Mouse (Mus musculus): Measurements from ENCODE around the gene Cers2.
"Not testable (repeated sequence)": the region's sequence is repeated elsewhere in the genome, so short reads cannot be mapped to it uniquely, and the experiment has no call there.

Gene Cers2

DNA sequence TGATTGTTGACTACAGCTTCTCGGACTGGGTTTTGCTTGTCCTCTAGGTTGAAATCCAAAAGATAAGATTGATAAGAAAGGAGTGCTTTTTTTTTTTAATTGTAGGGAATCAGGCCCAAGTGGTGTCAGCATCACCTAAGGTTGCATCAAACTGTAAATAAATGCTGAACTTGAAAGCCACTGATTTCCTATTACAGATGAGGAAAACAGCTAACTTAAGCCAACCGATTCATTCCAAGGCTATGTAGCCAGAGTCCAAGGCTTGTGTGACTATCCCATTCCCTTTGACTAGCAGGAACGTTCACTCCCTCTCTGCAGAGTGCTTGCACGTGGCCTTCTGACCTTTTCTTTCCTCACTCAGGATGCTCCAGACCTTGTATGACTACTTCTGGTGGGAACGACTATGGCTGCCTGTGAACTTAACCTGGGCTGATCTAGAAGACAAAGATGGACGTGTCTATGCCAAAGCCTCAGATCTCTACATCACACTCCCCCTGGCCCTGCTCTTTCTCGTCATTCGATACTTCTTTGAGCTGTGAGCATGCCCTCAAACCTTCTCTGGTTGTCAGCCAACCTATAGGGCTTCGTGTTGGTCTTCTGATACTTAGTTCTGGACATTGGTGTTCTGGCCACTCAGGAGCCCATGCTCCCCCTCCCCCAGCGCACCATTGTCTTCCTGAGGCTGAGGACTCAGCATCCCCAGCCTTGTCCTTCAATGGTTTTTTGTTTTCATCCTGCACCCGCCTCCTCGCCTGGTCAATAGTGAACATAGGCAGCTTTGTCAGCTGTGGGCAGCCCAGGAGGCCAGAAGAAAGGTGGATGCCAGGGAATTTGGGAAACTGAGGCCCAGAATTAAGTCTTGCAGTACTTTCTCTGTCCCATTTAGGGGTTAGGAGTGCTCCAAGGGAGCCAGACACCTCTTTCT is 5.4 kb downstream of the Cers2 start:
- DNase-seq, result no peak

DNA sequence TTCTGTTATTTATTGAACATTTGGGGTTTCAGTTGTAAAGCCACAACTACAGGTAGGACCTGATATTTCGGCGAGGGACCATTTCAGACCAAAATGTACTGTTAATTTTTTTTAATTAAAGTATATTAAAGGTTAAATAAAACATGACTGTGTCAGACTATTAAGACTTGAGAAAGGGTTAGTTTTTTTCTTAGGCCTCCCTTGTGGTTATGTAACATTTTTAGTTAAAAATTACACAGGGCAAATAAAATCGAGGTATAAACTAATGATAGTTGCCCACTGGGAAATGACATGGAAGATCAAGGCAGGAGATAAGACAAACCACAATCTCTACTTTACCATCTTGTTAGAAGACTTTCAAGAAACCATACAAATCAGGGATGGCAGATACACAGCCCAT is 8.8 kb downstream of the Cers2 start:
- no peak for DNase-seq

- DNase-seq, result no peak
Measured at GRCm38 (mm10) chr3:95324454-95325144, 10.0 kb downstream of the Cers2 start.

- no peak for DNase-seq
Measured at GRCm38 (mm10) chr3:95328803-95329404, 14.3 kb downstream of the Cers2 start.

- no peak for DNase-seq
Measured at GRCm38 (mm10) chr3:95331528-95331927, 16.9 kb downstream of the Cers2 start.

DNA sequence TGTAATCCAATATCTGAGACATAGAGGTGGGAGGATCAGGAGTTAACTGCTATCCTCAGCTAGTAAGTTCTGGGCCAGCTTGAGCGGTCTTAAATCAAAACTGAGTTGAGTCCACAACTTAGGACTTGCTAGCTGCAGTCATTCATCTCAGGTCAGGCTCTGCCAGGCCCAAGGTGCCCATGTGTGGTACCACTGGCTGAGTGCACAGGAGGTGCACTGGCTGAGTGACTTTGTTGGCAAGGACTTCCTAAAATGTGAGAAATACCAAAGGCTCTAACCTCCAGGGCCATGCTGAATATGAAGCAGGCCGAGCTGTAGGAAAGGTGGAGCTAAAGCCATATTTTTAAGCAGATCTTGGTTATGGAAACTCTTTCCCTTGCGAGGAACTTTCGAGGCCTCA is 22.8 kb downstream of the Cers2 start:
- no peak for DNase-seq

- no peak for DNase-seq
Measured at GRCm38 (mm10) chr3:95338251-95338650, 23.7 kb downstream of the Cers2 start.

- not testable (repeated sequence) for DNase-seq
Measured at GRCm38 (mm10) chr3:95343356-95344000, 28.9 kb downstream of the Cers2 start.

- DNase-seq, result no peak
Measured at GRCm38 (mm10) chr3:95346454-95346853, 31.9 kb downstream of the Cers2 start.

GRCm38 (mm10) chr3:95348343-95348742 is 33.8 kb downstream of the Cers2 start:
- DNase-seq, result not testable (repeated sequence)

- no peak for DNase-seq
Measured at GRCm38 (mm10) chr3:95349491-95349890, 34.9 kb downstream of the Cers2 start.

- not testable (repeated sequence) for DNase-seq
Measured at GRCm38 (mm10) chr3:95355911-95356544, 41.4 kb downstream of the Cers2 start.

DNA sequence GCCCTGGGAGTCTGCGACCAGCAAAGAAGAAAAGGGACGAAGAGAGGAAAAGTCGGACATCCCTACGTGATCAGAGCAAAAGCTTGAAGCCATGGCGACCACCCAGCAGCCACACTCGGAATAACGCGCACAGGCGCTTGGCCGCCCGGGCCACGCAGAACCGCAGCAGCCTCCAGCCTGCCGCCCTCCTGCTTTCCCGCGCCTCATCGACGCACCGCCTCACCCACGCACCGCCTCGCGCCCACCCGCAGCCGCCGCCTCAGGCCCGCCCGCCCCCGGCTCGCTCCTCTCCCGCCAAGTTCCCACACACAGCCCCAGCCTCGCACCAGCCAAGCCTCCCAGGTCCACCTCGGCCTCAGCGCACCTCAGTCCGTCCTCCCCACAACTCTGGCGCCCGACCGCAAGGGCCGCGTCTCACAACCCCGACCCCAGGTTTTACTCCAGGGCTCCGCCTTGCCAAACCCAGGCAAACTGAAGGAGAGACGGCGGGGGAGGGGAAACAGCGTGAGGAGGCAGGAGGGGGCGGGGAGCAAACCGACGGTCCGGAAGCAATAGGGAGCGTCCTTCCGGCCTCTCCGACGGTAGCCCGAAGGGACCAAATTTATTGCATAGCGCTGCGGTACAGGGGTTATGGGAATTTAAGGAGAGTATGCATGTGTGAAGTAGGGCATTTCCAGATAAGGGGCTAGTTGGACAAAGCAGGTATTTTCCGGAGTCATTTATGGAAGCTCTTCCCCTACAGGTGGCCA is 42.3 kb downstream of the Cers2 start, which contains the start of gene Setdb1:
Gene Setdb1 (minus strand): TSS at position 502 of the 749 bp plus-strand sequence.
- peak; percentile 97 for DNase-seq

DNA sequence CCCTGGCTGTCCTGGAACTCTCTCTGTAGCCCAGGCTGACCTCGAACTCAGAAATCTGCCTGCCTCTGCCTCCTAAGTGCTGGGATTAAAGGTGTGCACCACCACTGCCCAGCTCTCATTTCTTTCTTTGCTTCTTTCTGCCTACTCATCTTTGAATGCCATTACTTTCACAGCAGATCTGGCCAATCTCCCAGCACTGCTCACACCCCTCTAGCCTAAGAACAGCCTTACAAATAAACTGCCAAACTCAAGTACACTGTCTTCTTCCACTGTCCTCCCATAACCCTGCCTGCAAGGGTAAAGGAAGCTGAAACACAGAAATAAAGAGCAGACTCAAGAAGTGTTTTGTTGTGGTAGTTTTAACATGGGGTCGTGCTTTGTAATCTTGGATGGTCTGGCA is 43.2 kb downstream of the Cers2 start:
- no peak for DNase-seq

GRCm38 (mm10) chr3:95360276-95360675 is 45.7 kb downstream of the Cers2 start:
- DNase-seq, result not testable (repeated sequence)

DNA sequence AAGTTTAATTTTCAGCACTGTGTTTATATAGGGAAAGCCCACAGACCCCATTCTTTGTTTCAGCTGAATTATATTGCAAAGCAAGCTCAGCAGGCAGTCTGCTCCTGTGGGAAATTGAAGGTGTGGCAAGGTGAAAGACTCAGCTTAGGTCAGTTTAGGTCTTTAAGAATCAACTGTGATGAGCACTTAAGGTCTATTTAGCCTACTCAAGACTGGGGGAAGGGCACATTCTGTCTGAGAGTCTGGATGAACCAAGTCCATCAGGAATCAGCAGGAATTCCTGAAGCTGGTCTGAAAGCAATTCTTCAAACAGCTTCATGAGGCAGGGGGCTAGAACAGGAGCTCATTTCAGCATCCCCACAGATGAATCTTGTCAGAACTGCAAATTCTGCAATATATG is 55.5 kb downstream of the Cers2 start:
- DNase-seq, result no peak

Data from thymus, postnatal 4 days (tissue).